Mouse (Mus musculus) CH12.LX (cell line): ENCODE data around the gene Cstb. TPM values are rescaled to one million over a fixed set of nuclear protein-coding genes. Genes with fewer than 3 reads are reported as not detected.
A peak's percentile ranks its signal among the peaks of the same experiment; 100 is the strongest.

ENCODE experiments used
- DNase-seq: peaks from one replicate; pipeline ENCODE4 v3.0.0-alpha.2; 2013; ENCODE audit errors: extremely low read depth
- H3K27ac ChIP-seq: 2 replicates; pipeline ENCODE4 v1.5.1; 2012; ENCODE audit warnings: low read depth, mild to moderate bottlenecking, control low read depth, moderate library complexity; ENCODE audit not compliant: insufficient read depth
- H3K27me3 ChIP-seq: replicated peaks from 2 replicates; pipeline ENCODE3; 2012; ENCODE audit warnings: inconsistent platforms
- H3K36me3 ChIP-seq, 2 experiments: replicated peaks in 1 of 2; 2 replicates each; pipeline versions ENCODE3 to v1.6.1; 2012; ENCODE audit warnings: inconsistent platforms in 1 of 2, low read length in 1 of 2, mild to moderate bottlenecking in 1 of 2, mixed read lengths in 1 of 2, moderate library complexity in 1 of 2; ENCODE audit not compliant: control insufficient read depth in 1 of 2, insufficient read depth in 1 of 2
- H3K4me1 ChIP-seq, 2 experiments: 2 replicates each; pipeline ENCODE4 v1.6.1; 2012; ENCODE audit warnings: inconsistent platforms in 1 of 2, moderate library complexity in 1 of 2; ENCODE audit not compliant: insufficient read depth in 2 of 2, control insufficient read depth in 1 of 2
- H3K4me2 ChIP-seq: 2 replicates; pipeline ENCODE4 v1.6.1; 2012; ENCODE audit warnings: low read depth, mild to moderate bottlenecking, control low read depth; ENCODE audit not compliant: poor library complexity, insufficient read depth, severe bottlenecking
- H3K4me3 ChIP-seq, 3 experiments: fragments of 150-350 bp in 1 of 3; sonication (generic) in 1 of 3; replicated peaks in 1 of 3; 2 replicates each; pipeline versions ENCODE3 to v1.5.1; 2011 to 2012; ENCODE audit warnings: low read depth in 2 of 3, low read length in 2 of 3, mild to moderate bottlenecking in 2 of 3, moderate library complexity in 2 of 3, control low read depth in 1 of 3, improper control_type of control experiment in 1 of 3, inconsistent platforms in 1 of 3, mixed read lengths in 1 of 3; ENCODE audit not compliant: poor library complexity in 1 of 3
- H3K79me2 ChIP-seq: replicated peaks from 2 replicates; pipeline ENCODE4 v1.6.1; 2012; ENCODE audit warnings: mild to moderate bottlenecking, moderate library complexity; ENCODE audit not compliant: control insufficient read depth, poor library complexity, insufficient read depth, severe bottlenecking; ENCODE audit errors: extremely low read depth
- H3K9ac ChIP-seq: 2 replicates; pipeline ENCODE4 v1.6.1; 2012; ENCODE audit warnings: low read depth, mild to moderate bottlenecking, control low read depth, moderate library complexity; ENCODE audit not compliant: insufficient read depth
- H3K9me3 ChIP-seq: replicated peaks from 2 replicates; pipeline ENCODE3; 2012; ENCODE audit warnings: low read length, inconsistent platforms, mixed read lengths
- CHD1 ChIP-seq: IDR thresholded peaks from 2 replicates; pipeline ENCODE4 v1.6.1; 2012; ENCODE audit warnings: low read depth, low read length, improper control_type of control experiment, inconsistent platforms
- CHD2 ChIP-seq: IDR thresholded peaks from 2 replicates; pipeline ENCODE4 v1.6.1; 2011; ENCODE audit warnings: low read length, improper control_type of control experiment
- CTCF ChIP-seq, 2 experiments: IDR thresholded peaks in 1 of 2; conservative IDR thresholded peaks in 1 of 2; 2 replicates each; pipeline ENCODE4 v1.5.1; 2011 to 2012; ENCODE audit warnings: low read depth in 2 of 2, low read length in 2 of 2, improper control_type of control experiment in 1 of 2, inconsistent platforms in 1 of 2, mild to moderate bottlenecking in 1 of 2, moderate library complexity in 1 of 2
- E2F4 ChIP-seq: IDR thresholded peaks from 2 replicates; pipeline ENCODE4 v1.6.1; 2011; ENCODE audit warnings: low read depth, low read length, improper control_type of control experiment; ENCODE audit not compliant: insufficient replicate concordance
- EP300 ChIP-seq: IDR thresholded peaks from 2 replicates; pipeline ENCODE4 v1.6.1; 2011; ENCODE audit warnings: low read length, improper control_type of control experiment
- GABPA ChIP-seq: IDR thresholded peaks from 2 replicates; pipeline ENCODE4 v1.6.1; 2012; ENCODE audit warnings: low read depth, low read length, improper control_type of control experiment, inconsistent platforms; ENCODE audit not compliant: insufficient replicate concordance
- JUN ChIP-seq: IDR thresholded peaks from 2 replicates; pipeline ENCODE4 v1.6.1; 2011; ENCODE audit warnings: low read depth, mild to moderate bottlenecking, low read length, improper control_type of control experiment, moderate library complexity; ENCODE audit not compliant: insufficient read depth
- MAFK ChIP-seq: IDR thresholded peaks from 2 replicates; pipeline ENCODE4 v1.6.1; 2011; ENCODE audit warnings: low read length, improper control_type of control experiment; ENCODE audit not compliant: insufficient replicate concordance
- MAZ ChIP-seq: IDR thresholded peaks from 2 replicates; pipeline ENCODE4 v1.6.1; 2012; ENCODE audit warnings: low read depth, mild to moderate bottlenecking, inconsistent platforms, low read length, improper control_type of control experiment, moderate library complexity
- MEF2A ChIP-seq: IDR thresholded peaks from 2 replicates; pipeline ENCODE4 v1.6.1; 2014; ENCODE audit warnings: low read depth, mild to moderate bottlenecking, inconsistent platforms, low read length, improper control_type of control experiment, borderline replicate concordance
- MXI1 ChIP-seq: IDR thresholded peaks from 2 replicates; pipeline ENCODE4 v1.6.1; 2011; ENCODE audit warnings: mild to moderate bottlenecking, low read depth, low read length, improper control_type of control experiment
- POLR2A ChIP-seq: IDR thresholded peaks from 2 replicates; pipeline ENCODE4 v1.6.1; 2011; ENCODE audit warnings: low read depth, mild to moderate bottlenecking, improper control_type of control experiment, low read length
- POLR2AphosphoS2 ChIP-seq: IDR thresholded peaks from 2 replicates; pipeline ENCODE4 v1.6.1; 2011; ENCODE audit warnings: low read depth, low read length, improper control_type of control experiment
- RCOR1 ChIP-seq: conservative IDR thresholded peaks from 2 replicates; pipeline ENCODE4 v1.6.1; 2012; ENCODE audit warnings: low read depth, mild to moderate bottlenecking, inconsistent platforms, low read length, improper control_type of control experiment
- SIN3A ChIP-seq: IDR thresholded peaks from 2 replicates; pipeline ENCODE4 v1.6.1; 2012; ENCODE audit warnings: low read length, improper control_type of control experiment, inconsistent platforms
- TBP ChIP-seq: conservative IDR thresholded peaks from 2 replicates; pipeline ENCODE4 v1.6.1; 2011; ENCODE audit warnings: low read depth, low read length, improper control_type of control experiment
- UBTF ChIP-seq: IDR thresholded peaks from 2 replicates; pipeline ENCODE4 v1.6.1; 2012; ENCODE audit warnings: low read depth, mild to moderate bottlenecking, inconsistent platforms, low read length, improper control_type of control experiment, moderate library complexity
- USF2 ChIP-seq: conservative IDR thresholded peaks from 2 replicates; pipeline ENCODE4 v1.6.1; 2011; ENCODE audit warnings: low read depth, low read length, improper control_type of control experiment
- ZC3H11A ChIP-seq: IDR thresholded peaks from 2 replicates; pipeline ENCODE4 v1.6.1; 2012; ENCODE audit warnings: low read depth, mild to moderate bottlenecking, inconsistent platforms, low read length, improper control_type of control experiment
- ZMIZ1 ChIP-seq: IDR thresholded peaks from 2 replicates; pipeline ENCODE4 v1.6.1; 2012; ENCODE audit warnings: low read depth, mild to moderate bottlenecking, inconsistent platforms, low read length, improper control_type of control experiment
- dilution Hi-C: fragments of 300-500 bp; cut with MboI; formaldehyde crosslinking; loops from 2 replicates; pipeline ENCODE4 v1.14.3; 2020; ENCODE audit warnings: low sequenced_read_pairs; ENCODE audit not compliant: extremely low pct_unique_long_range_greater_than_20kb, extremely low pct_ligation_motif_present
- in situ Hi-C: fragments of 300-500 bp; cut with MboI; formaldehyde crosslinking; loops from 3 replicates; pipeline ENCODE4 v1.14.3; 2019; ENCODE audit warnings: low sequenced_read_pairs, low pct_ligation_motif_present, low pct_unique_long_range_greater_than_20kb, mixed read lengths
- polyA plus RNA-seq: library from polyadenylated mRNA; unstranded; fragments of >175 nt; gene quantifications from 2 replicates; pipeline ENCODE4 v1.2.1, GENCODE M21; 2012; ENCODE audit warnings: low read depth; ENCODE audit not compliant: insufficient read length
- total RNA-seq, 2 experiments: library from RNA; depleted of rRNA; stranded (reverse); fragments of 300-350 nt in 1 of 2; fragments of >200 nt in 1 of 2; gene quantifications; 2 replicates each; pipeline ENCODE4 v1.2.3; 2012 to 2014

The Cstb gene
- total and polyA plus RNA-seq, 3 experiments = 139 to 226 (median 194) TPM

DNA sequence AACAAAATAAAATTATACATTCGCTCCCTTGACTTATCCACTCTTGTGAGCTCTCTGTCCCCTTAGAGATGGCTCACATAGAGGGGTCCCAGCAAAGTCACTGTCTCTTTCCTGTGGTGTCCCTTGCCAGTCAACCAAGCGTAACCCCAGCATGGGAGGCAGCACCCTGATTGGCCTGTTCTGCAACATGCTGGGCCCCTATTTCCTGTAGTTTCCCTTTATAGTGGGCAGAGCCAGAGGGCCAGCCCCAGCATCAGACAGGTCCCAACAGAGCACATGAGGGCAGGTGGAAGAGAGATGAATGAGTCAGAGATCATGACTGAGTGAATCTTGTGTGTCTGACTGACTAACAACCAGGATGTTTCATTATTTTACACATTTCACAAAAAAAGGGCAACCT is 4.5 kb upstream of the Cstb start (continued):
- TF ChIP-seq POLR2AphosphoS2 (no peak), JUN (no peak), SIN3A (no peak), MAFK (no peak), TBP (peak; percentile 79; the same call in 1 of the 2 replicates), EP300 (peak; percentile 75), E2F4 (no peak), CHD2 (no peak), MEF2A (peak; percentile 93), CTCF (conservative IDR thresholded peaks at IDR 0.05 in 1 of 2, IDR thresholded peaks at IDR 0.05 in 1 of 2; ENCODE audit: low read depth in 2 of 2, low read length in 2 of 2) (no peak), ZC3H11A (no peak), CHD1 (no peak), RCOR1 (no peak), USF2 (no peak)

DNA sequence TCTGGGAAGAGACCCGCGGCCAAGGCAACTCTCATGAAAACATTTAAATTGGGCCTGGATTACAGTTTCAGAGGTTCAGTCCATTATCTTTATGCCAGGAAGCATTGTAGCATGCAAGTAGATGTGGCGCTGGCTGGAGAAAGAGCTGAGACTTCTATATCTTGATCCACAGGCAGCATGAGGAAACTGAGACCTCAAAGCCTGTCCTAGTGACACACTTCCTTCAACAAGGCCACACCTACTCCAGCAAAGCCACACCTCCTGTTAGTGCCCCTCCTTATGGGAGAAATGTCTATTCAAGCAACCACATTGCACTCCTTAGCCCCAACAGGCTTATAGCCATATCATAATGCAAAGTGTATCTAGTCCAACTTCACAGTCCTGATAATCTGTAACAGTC is 2.9 kb upstream of the Cstb start:
- Histone ChIP-seq H3K9ac (no peak overlapping the region), H3K4me3 (no peak overlapping the region), H3K4me1 (peaks cover 9 to 74% of the 10 kb centered on the region in 2 experiments), H3K36me3 (peaks cover 6 to 12% of the 10 kb centered on the region in 2 experiments), H3K79me2 (no peaks in the 10 kb centered on the region), H3K27me3 (no peaks in the 10 kb centered on the region), H3K27ac (no peak overlapping the region), H3K9me3 (no peaks in the 10 kb centered on the region), H3K4me2 (no peak overlapping the region)
- TF ChIP-seq E2F4 (no peak), UBTF (no peak), POLR2A (peak; percentile 25; the same call in 1 of the 2 replicates), MAZ (no peak), GABPA (no peak), ZMIZ1 (no peak), MXI1 (no peak)
- in situ Hi-C loops = no loop called here
- no peak for DNase-seq
- dilution Hi-C loops = no loop called here
